Mouse (Mus musculus): ENCODE data around the gene Slc22a14. TPM values are rescaled to one million over a fixed set of nuclear protein-coding genes. Genes with fewer than 3 reads are reported as not detected.
"Not testable (repeated sequence)": the region's sequence is repeated elsewhere in the genome, so short reads cannot be mapped to it uniquely, and the experiment has no call there.

Gene Slc22a14
- polyA plus RNA-seq, 1 experiment from 2014 or later: not detected

DNA sequence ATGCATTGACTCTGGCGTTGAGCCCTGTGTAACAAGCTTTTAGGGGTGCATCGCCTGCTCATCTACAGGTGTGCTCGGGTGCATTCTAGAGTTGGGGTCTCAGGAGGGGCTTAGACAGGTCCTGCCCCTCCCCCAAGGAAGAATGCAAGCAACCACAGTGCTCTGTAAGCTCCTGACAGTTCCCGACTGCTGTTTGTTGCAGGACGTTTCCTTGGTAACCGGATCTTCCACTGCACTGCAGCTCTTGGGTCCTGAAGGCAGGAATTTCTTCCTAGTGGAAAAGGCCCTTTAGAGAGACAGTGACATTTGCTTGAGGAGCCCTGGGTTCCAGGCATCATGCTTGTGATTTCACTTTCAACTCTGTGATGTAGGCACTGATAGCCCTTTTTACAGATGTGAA lies 17.2 kb upstream of the Slc22a14 start:
- peaks cover 70% of the 10 kb centered on the region for H3K36me3 ChIP-seq
- DNase-seq (ENCODE audit: low spot score): no peak
- WGBS: 62% methylated on average over 6 of the region's 6 CpGs

DNA sequence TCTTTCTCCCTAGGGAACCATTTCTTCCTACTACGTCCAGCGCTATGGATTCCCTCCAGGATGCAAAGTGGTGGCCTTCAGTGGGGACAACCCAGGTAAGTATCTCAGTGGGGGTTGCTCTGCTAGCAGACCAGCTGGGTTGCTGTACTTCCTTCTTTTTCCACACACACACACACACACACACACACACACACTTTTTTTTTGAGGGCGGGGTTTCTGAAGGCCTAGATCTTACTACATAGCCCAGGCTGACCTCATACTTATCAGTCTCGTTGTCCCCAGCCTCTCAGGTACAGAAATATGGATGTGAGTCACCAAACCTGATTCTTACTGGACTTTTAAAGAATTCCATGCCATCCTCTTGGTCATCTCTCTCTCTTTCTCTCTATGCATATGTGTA lies 12.9 kb upstream of the Slc22a14 start:
- peaks cover 51% of the 10 kb centered on the region for H3K36me3 ChIP-seq
- peaks cover 3% of the 10 kb centered on the region; the same call in 1 of the 2 replicates for H3K4me1 ChIP-seq
- no peaks in the 10 kb centered on the region for H3K9me3 ChIP-seq (replicated peaks)
- H3K4me3 ChIP-seq: no peak overlapping the region
- no peaks in the 10 kb centered on the region for H3K27me3 ChIP-seq (ENCODE audit: low read depth, poor library complexity, severe bottlenecking)
- no peak for DNase-seq (ENCODE audit: low spot score)
- WGBS: 95% methylated on average over 4 of the region's 4 CpGs
- H3K27ac ChIP-seq (replicated peaks): no peak overlapping the region

More for the DNA sequence above, 17.2 kb upstream of the Slc22a14 start:
- Histone ChIP-seq H3K9me3 (replicated peaks) (no peaks in the 10 kb centered on the region), H3K27ac (replicated peaks) (no peak overlapping the region), H3K4me3 (no peak overlapping the region), H3K27me3 (ENCODE audit: low read depth, poor library complexity, severe bottlenecking) (no peaks in the 10 kb centered on the region), H3K4me1 (peaks cover 3% of the 10 kb centered on the region; the same call in 1 of the 2 replicates)

DNA sequence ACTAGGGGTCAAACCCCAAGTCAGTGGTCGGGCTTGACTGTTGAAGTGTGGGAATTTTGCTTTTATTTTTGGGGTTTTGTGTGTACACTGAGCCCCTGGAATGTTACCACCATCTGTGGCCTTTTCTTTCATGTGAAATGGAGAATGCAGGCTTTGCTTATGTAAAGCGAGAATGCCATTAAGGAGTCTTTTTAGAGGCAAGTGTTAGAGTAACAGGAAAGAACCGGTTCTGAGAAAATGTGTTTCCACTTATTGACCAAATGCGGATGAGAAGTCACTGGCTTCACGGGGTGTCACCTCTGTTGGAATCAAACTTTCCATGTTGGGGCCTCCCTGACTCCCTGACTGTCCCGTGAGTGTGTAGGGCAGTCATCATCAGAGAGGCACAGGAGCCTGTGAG lies 10.2 kb upstream of the Slc22a14 start:
- no peak for DNase-seq (ENCODE audit: low spot score)
- Histone ChIP-seq H3K4me1 (no peaks in the 10 kb centered on the region), H3K36me3 (peaks cover 31% of the 10 kb centered on the region), H3K27me3 (ENCODE audit: low read depth, poor library complexity, severe bottlenecking) (no peaks in the 10 kb centered on the region), H3K27ac (replicated peaks) (no peak overlapping the region), H3K9me3 (replicated peaks) (no peaks in the 10 kb centered on the region), H3K4me3 (no peak overlapping the region)
- 72% methylated on average over 6 of the region's 6 CpGs for WGBS

DNA sequence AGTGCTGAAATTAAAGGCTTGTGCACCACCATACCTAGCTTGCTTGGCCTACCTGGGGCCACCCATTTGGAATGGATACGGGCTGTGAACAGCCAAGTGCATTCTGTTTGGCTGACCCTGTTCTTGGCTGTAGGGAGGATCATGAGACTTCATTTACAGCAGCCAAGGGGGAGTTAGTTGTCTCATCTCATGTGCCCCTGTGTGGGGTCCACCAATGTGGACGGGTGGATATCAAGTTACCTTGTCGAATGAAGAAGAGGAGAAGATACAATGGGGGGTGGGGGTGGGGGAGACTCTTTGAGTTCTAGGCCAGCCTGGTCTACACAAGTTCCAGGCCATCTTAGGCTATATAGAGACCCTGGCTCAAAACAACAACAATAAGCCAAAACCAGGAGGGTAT lies 9.7 kb upstream of the Slc22a14 start:
- no peak overlapping the region for H3K27ac ChIP-seq (replicated peaks)
- H3K4me3 ChIP-seq: no peak overlapping the region
- H3K4me1 ChIP-seq: no peaks in the 10 kb centered on the region
- 79% methylated on average over 3 of the region's 3 CpGs for WGBS
- H3K27me3 ChIP-seq (ENCODE audit: low read depth, poor library complexity, severe bottlenecking): no peaks in the 10 kb centered on the region
- no peaks in the 10 kb centered on the region for H3K9me3 ChIP-seq (replicated peaks)
- peaks cover 26% of the 10 kb centered on the region for H3K36me3 ChIP-seq
- no peak for DNase-seq (ENCODE audit: low spot score)

DNA sequence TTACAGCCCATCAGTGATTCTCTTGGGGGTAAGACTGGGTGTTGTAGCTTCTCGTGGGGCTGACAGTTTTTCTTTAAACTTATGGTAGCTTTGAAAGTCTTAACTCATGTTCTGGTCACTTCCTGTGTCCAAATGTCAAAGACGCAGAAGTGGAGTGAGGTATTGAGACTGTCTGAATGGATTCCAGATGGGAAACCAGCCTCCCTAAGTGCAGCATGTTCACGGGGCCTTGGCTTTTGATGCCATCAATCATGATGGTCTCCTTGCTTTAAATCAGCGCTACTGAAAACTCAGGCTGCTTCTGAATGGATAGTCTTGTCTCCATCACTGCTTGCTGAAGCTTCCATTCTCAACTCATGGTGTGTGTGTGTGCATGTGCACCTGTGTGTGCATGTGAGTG lies 5.9 kb upstream of the Slc22a14 start:
- H3K4me3 ChIP-seq: no peak overlapping the region
- WGBS: 86% methylated on average over 4 of the region's 4 CpGs
- DNase-seq (ENCODE audit: low spot score): no peak
- no peak overlapping the region for H3K27ac ChIP-seq (replicated peaks)
- H3K4me1 ChIP-seq: no peaks in the 10 kb centered on the region
- H3K27me3 ChIP-seq (ENCODE audit: low read depth, poor library complexity, severe bottlenecking): no peaks in the 10 kb centered on the region
- peaks cover 24% of the 10 kb centered on the region for H3K36me3 ChIP-seq
- no peaks in the 10 kb centered on the region for H3K9me3 ChIP-seq (replicated peaks)

DNA sequence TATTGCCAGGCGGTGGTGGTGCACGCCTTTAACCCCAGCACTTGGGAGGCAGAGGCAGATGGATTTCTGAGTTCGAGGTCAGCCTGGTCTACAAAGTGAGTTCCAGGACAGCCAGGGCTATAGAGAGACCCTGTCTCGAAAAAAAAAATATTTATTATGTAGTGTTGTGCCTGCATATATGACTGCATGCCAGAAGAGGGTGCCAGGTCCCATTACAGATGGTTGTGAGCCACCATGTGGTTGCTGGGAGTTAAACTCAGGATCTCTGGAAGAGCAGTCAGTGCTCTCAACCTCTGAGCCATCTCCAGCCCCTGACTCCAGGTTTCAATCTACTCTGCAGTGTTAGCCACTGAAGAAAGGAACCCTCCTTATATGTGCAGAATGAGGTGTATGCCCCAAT lies 5.4 kb upstream of the Slc22a14 start:
- not testable (repeated sequence) for DNase-seq (ENCODE audit: low spot score); H3K4me1 ChIP-seq; H3K4me3 ChIP-seq; H3K27ac ChIP-seq (replicated peaks); H3K9me3 ChIP-seq (replicated peaks); H3K27me3 ChIP-seq (ENCODE audit: low read depth, poor library complexity, severe bottlenecking)
- H3K36me3 ChIP-seq: peaks cover 24% of the 10 kb centered on the region
- WGBS: 84% methylated on average over 4 of the region's 4 CpGs

DNA sequence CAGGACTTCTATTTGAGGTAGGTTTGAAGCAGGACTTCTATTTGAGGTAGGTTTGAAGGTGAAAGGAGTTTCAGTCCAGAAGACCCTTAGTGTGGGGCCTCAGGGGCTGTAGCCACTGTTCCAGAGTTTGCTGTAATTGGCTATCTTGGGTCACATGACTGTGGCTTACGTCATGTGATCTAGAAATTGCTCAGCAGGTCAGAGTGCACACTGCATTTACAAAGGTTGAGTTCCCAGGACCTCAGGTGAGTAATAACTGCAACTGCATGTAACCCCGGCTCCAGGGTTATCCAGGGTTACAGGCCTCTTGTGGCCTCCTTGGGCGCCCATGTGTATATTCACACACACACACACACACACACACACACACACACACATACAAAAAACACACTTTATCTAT lies 3.0 kb upstream of the Slc22a14 start:
- Histone ChIP-seq H3K36me3 (peaks cover 22% of the 10 kb centered on the region), H3K27me3 (ENCODE audit: low read depth, poor library complexity, severe bottlenecking) (no peaks in the 10 kb centered on the region), H3K9me3 (replicated peaks) (no peaks in the 10 kb centered on the region), H3K4me3 (no peak overlapping the region), H3K27ac (replicated peaks) (no peak overlapping the region), H3K4me1 (no peaks in the 10 kb centered on the region)
- DNase-seq (ENCODE audit: low spot score): no peak
- WGBS: 90% methylated on average over 3 of the region's 3 CpGs

DNA sequence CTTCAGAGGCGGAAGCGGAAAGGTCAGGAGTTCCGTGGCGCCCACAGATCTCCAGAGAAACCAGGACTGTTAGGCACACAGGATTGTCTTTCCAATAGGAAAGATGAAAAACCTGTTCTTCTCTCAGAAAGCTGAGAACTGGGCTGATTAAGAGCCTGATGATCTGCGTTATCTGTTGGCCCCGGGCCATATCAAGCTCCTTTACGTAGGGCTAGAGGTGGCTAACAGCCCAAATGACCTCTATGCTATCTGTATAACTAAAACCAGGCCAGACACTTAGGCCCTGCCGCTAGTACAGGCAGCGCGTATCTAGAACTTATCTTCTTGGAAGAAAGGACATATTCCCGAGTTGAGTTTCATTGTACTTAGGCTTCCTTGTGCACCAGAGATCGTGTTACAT lies 2.1 kb downstream of the Slc22a14 start:
- Histone ChIP-seq H3K27me3 (ENCODE audit: low read depth, poor library complexity, severe bottlenecking) (peaks cover 3% of the 10 kb centered on the region; the same call in 1 of the 2 replicates), H3K4me3 (no peak overlapping the region), H3K9me3 (replicated peaks) (no peaks in the 10 kb centered on the region), H3K36me3 (peaks cover 14% of the 10 kb centered on the region), H3K27ac (replicated peaks) (no peak overlapping the region), H3K4me1 (peaks cover 2% of the 10 kb centered on the region; the same call in 1 of the 2 replicates)
- DNase-seq (ENCODE audit: low spot score): no peak
- WGBS: 94% methylated on average over 12 of the region's 12 CpGs

DNA sequence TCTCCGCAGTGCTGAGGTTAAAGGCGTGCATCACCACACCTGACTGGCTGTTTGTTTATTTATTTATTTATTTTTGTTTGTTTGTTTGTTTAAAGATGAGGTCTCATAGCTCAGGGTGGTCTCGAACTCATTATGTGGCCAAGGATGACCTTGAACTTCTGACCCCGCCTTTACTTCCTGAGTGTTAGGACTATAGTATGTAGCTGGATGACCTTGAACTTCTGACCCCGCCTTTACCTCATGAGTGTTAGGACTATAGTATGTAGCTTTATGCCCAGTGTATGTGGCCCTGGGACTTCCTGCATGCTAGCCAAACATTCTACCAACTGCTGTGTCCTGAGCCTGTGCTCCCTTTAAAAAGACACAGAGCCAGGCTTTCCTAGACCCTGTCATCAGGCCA lies 3.9 kb downstream of the Slc22a14 start:
- Histone ChIP-seq H3K4me1 (peaks cover 12% of the 10 kb centered on the region), H3K27me3 (ENCODE audit: low read depth, poor library complexity, severe bottlenecking) (peaks cover 7% of the 10 kb centered on the region; the same call in 1 of the 2 replicates), H3K36me3 (0 out of 2 replicates have a peak, but pooled peaks cover 3% of the 10 kb centered on the region), H3K4me3 (no peak overlapping the region), H3K27ac (replicated peaks) (no peak overlapping the region), H3K9me3 (replicated peaks) (no peaks in the 10 kb centered on the region)
- 89% methylated on average over 5 of the region's 5 CpGs for WGBS
- DNase-seq (ENCODE audit: low spot score): no peak

DNA sequence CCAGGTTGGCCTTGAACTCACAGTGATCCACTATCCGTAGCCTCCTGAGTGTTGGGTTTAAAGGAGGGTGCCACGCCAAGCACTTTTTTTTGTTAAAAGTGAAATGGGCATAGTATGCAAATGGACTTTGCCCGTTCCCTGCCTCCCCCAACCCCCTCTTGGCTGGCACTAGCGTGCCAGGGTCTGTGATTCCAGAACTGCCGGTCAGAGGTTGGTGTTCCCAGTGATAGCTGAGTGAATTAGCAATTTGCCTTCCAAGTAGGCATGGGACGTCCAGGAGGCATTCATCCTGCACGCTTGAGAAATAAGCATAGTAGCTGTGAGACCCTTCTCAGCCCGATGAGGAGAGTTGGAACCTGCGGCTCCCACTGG lies 7.3 kb downstream of the Slc22a14 start:
- Histone ChIP-seq H3K27ac (replicated peaks) (no peak overlapping the region; the same call in 1 of the 2 replicates), H3K27me3 (ENCODE audit: low read depth, poor library complexity, severe bottlenecking) (peaks cover 7% of the 10 kb centered on the region; the same call in 1 of the 2 replicates), H3K36me3 (0 out of 2 replicates have a peak, but pooled peaks cover 3% of the 10 kb centered on the region), H3K9me3 (replicated peaks) (no peaks in the 10 kb centered on the region), H3K4me1 (peaks cover 12% of the 10 kb centered on the region), H3K4me3 (peak overlapping the region; percentile 78)
- 50% methylated on average over 9 of the region's 9 CpGs for WGBS
- DNase-seq (ENCODE audit: low spot score): no peak

DNA sequence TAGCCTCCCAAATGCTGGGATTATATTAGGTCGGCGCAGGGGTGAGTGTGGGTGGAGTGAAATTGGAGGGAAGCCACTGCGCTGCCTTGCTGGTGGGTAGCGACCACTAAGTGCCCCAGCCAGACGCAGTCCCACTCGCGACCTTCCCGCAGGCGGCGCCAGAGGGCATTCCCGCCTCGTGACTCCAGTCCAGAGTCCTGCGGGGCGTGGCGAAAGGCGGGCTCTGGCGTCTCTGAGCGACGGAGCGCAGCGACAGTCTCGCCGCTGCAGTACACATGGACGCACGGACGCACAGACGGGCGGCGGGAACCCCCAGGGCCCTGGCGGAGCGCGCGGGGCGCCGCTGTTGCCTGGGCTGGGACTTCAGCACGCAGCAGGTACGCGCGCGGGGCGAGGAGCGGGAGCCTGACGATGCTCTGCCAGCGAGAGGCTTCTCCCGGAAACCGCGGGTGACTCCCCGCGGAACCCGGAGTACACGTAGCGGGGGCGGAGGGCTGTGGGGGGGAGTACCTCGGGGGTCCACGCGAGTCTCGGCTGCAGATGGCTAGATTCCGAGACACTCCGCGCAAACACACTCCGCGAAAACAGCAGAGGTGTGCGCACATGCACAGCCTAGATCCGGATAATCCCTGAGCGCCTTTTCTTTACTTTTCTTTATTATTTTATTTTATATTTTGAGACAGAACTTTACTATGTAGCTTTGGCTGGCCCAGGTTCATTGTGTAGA lies 7.9 kb downstream of the Slc22a14 start, which contains the start of gene Xylb:
TSS of gene Xylb (plus strand) at position 51 of the 727 bp plus-strand sequence.
- peaks cover 12% of the 10 kb centered on the region for H3K4me1 ChIP-seq
- 4% methylated on average over 65 of the region's 65 CpGs for WGBS
- no peaks in the 10 kb centered on the region for H3K9me3 ChIP-seq (replicated peaks)
- H3K27me3 ChIP-seq (ENCODE audit: low read depth, poor library complexity, severe bottlenecking): peaks cover 7% of the 10 kb centered on the region; the same call in 1 of the 2 replicates
- 0 out of 2 replicates have a peak, but pooled peaks cover 3% of the 10 kb centered on the region for H3K36me3 ChIP-seq
- H3K4me3 ChIP-seq: peak within 1 kb of the TSS; percentile 78
- peak; percentile 90 for DNase-seq (ENCODE audit: low spot score)
- peak within 1 kb of the TSS; percentile 89 for H3K27ac ChIP-seq (replicated peaks)

DNA sequence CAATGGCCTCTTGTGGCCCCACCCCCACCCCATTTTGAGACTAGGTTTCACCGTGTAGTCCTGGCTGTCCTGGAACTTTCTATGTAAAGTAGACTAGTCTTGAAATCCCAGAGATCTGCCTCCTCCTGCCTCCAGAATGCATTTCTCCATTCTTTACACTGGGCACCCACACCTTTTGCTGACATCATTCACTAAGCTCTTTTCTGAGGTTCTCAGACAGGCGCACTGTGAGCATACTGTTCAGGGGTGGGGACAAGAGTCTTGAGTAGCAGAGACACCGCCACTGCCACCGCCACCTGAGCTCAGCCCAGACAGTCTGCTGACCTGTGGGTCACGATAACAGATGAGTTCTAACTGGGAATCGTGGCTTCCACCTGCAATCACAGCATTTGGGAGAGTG lies 9.4 kb downstream of the Slc22a14 start:
- WGBS: 89% methylated on average over 6 of the region's 6 CpGs
- H3K27ac ChIP-seq (replicated peaks): no peak overlapping the region
- no peak for DNase-seq (ENCODE audit: low spot score)
- no peaks in the 10 kb centered on the region for H3K9me3 ChIP-seq (replicated peaks)
- H3K4me3 ChIP-seq: no peak overlapping the region
- H3K4me1 ChIP-seq: peaks cover 12% of the 10 kb centered on the region
- H3K27me3 ChIP-seq (ENCODE audit: low read depth, poor library complexity, severe bottlenecking): peaks cover 7% of the 10 kb centered on the region; the same call in 1 of the 2 replicates
- H3K36me3 ChIP-seq: peaks cover 6% of the 10 kb centered on the region

DNA sequence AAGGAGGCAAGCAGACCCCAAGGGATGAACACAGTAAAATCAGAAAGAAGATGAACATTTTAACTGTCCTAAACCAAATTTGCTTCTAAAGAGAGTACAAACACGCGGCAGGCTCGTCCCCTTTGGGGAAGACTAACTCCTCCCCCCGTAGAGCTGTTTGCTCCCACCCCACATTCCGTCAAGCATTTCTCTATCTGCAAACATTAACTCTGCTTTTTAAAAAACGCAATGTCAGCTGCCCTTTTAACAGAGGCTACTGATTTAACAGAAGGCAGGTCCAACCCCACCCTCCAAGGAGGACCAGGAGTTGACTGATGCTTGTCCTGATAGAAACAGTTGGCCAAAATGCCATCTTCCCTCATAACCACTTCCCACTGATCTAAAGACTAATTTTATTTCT lies 11.4 kb downstream of the Slc22a14 start:
- H3K4me3 ChIP-seq: no peak overlapping the region
- no peak for DNase-seq (ENCODE audit: low spot score)
- peaks cover 25% of the 10 kb centered on the region for H3K36me3 ChIP-seq
- H3K9me3 ChIP-seq (replicated peaks): no peaks in the 10 kb centered on the region
- peaks cover 12% of the 10 kb centered on the region for H3K4me1 ChIP-seq
- WGBS: 82% methylated on average over 6 of the region's 6 CpGs
- H3K27ac ChIP-seq (replicated peaks): no peak overlapping the region
- peaks cover 7% of the 10 kb centered on the region; the same call in 1 of the 2 replicates for H3K27me3 ChIP-seq (ENCODE audit: low read depth, poor library complexity, severe bottlenecking)
